Mouse (Mus musculus) cerebellum, adult 2 months (tissue): ENCODE data around the gene Pacrg. TPM values are rescaled to one million over a fixed set of nuclear protein-coding genes. Genes with fewer than 3 reads are reported as not detected.

Source experiments
- DNase-seq, 2 experiments: peaks; one replicate each; pipeline ENCODE4 v3.0.0; 2021
- H3K27ac ChIP-seq: fragments of 200-500 bp; 2 replicates; pipeline ENCODE4 v1.5.1; 2012; ENCODE audit warnings: low read length, control low read depth, inconsistent platforms; ENCODE audit not compliant: insufficient read depth
- H3K27me3 ChIP-seq: fragments of 200-500 bp; 2 replicates; pipeline ENCODE4 v1.6.1; 2012; ENCODE audit warnings: inconsistent platforms, mild to moderate bottlenecking, low read length, moderate library complexity; ENCODE audit not compliant: control insufficient read depth, insufficient read depth
- H3K4me1 ChIP-seq: fragments of 200-500 bp; 2 replicates; pipeline ENCODE4 v1.6.1; 2011; ENCODE audit warnings: low read length; ENCODE audit not compliant: control insufficient read depth, insufficient read depth
- H3K4me3 ChIP-seq: fragments of 200-500 bp; replicated peaks from 2 replicates; pipeline ENCODE3; 2011; ENCODE audit warnings: mild to moderate bottlenecking, low read depth, low read length, control low read depth; ENCODE audit not compliant: insufficient read depth
- CTCF ChIP-seq: fragments of 200-500 bp; IDR thresholded peaks from 2 replicates; pipeline ENCODE4 v1.5.1; 2011; ENCODE audit warnings: low read depth, mild to moderate bottlenecking, control low read depth, low read length, moderate library complexity, borderline replicate concordance; ENCODE audit not compliant: insufficient read depth
- POLR2A ChIP-seq: fragments of 200-500 bp; IDR thresholded peaks from 2 replicates; pipeline ENCODE4 v1.6.1; 2011; ENCODE audit warnings: low read length, control low read depth, borderline replicate concordance; ENCODE audit not compliant: insufficient read depth
- WGBS: fragments of 180-500 bp; shearing (Covaris S2); methylation state at CpG from one replicate; pipeline ENCODE4 v1.1.7; 2018; 5-methylcytosine and 5-hydroxymethylcytosine counted together
- polyA plus RNA-seq: library from polyadenylated mRNA; depleted of rRNA; stranded (reverse); fragments of >200 nt; gene quantifications from 2 replicates; pipeline ENCODE4 v1.2.3, GENCODE M21; 2012

Gene Pacrg
- polyA plus RNA-seq, 1 experiment: 17.4 TPM

DNA sequence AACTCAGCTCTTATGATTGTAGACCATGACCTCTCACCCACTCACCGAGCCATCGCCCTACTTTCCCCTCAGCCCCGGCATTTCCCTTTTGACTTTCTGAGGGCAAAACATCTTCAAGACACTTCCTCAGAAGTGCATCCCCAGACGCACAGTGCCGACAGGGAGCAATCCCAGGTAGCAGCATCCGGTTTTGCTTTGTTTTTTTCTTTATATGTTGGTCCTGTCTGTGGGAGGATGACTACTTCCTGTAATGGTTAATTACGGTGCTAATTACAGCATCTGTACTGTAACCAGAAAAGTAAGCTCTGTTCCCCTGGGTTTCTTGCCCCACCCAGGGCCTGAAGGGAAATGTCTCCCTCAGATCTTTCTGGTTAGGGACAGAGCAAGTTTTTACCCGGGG, 468.6 kb downstream of the Pacrg start:
- Histone ChIP-seq H3K4me1 (no peaks in the 10 kb centered on the region), H3K4me3 (no peak overlapping the region), H3K27me3 (no peaks in the 10 kb centered on the region), H3K27ac (no peak overlapping the region)
- WGBS: 79% methylated on average over 8 of the region's 8 CpGs
- TF ChIP-seq POLR2A (no peak), CTCF (no peak)
- DNase-seq: no peak

DNA sequence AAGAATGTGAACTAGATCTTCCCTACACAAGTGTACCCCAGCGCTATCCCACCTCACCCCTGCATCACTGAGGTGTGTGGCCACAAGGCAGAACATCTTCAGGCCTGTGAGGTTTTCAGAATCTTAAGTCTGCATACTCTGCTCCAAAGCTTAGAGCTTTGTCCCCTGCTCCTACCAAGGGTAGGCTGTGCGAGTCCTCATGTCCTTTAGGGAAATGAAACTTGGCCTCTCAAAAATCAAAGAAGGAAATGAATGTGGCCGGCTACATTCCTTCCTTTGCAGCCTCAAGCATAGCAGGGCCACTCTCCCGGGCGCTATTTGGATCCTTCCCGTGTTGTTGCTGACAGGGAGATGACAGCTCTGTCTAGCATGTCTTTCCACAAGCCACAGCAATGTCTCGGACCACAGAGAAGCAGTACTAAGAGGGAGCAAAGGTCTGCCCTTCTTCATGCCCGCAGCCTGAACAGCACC, 469.4 kb downstream of the Pacrg start:
- H3K4me1 ChIP-seq: no peaks in the 10 kb centered on the region
- H3K27me3 ChIP-seq: no peaks in the 10 kb centered on the region
- no peak overlapping the region for H3K4me3 ChIP-seq
- 60% methylated on average over 8 of the region's 8 CpGs for WGBS
- H3K27ac ChIP-seq: no peak overlapping the region
- no peak for DNase-seq
- TF ChIP-seq POLR2A (no peak), CTCF (no peak)

DNA sequence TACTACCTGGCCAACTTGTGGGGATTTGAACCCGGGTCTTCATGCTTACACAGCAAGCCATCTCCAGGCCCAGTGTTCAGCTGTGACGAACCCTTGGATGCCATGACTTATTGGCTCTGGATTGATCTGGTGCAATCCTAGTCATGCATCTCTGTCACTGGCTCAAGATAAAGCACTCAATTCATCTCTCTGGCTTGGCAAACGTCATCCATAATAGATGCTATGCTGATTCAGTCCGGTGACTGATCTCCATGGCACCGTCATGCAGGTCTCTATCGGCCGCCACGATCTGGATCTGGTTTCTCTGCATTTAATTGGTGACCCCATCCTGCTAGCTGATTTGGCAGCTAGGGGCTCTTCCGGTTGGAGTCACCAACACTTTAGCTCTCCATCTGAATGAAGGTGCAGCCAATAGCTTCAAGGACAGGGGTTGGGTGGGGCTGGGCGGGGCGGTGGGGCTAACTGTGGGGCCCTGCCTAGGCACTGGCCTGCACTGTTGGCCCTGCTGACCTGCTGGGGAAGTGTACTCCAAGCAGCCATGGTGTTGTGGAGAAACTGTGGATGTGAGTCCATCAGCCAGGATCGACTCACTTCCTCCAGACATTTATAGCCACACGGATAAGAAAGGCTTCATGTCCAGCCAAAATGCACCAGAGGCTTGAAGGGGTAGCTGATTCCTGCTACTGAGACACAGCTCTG, 470.0 kb downstream of the Pacrg start:
- TF ChIP-seq POLR2A: no peak
- TF ChIP-seq CTCF: no peak
- 77% methylated on average over 13 of the region's 13 CpGs for WGBS
- Histone ChIP-seq H3K4me3 (no peak overlapping the region), H3K27me3 (no peaks in the 10 kb centered on the region), H3K4me1 (no peaks in the 10 kb centered on the region), H3K27ac (no peak overlapping the region)
- no peak for DNase-seq

DNA sequence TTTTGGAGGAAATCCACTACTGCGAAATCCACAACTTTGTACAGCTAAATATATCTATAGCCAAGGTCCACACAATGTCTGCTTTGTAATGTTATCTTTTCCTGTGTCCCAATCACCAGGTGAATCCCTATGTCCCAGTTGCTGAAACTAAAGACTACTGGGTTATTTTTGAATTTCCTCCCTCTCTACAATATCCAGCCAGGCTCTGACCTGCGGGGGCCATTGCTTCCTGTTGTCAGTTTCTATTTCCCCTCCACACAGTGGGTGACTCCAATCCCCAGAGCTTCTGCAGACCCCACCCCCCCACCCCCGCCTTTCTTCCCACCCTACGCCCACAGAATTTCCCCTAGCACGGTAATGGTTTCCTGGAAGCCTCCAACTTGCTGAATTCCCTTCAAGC, 473.1 kb downstream of the Pacrg start:
- H3K27ac ChIP-seq: no peak overlapping the region
- TF ChIP-seq POLR2A: no peak
- TF ChIP-seq CTCF: no peak
- WGBS: 94% methylated on average over 5 of the region's 5 CpGs

DNA sequence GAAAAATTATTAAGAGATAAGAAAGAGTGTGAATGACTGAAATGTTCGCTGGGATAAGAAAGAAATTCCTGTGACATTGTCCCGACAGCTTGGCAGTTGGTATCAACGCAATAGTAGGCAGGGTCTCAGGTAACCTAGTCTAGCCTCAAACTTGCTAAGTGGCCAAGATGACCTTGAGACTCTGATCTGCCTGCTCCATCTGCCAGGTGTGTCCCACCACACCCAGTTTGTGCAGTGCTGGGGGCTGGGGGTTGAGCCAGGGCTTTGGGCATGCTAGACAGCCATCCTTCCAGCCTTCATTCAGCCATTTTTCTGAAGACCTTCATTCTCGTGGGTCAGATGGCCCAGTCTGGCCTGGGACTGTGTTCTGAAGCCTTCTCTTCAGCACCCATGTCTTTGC, 473.5 kb downstream of the Pacrg start:
- Histone ChIP-seq H3K4me1 (no peaks in the 10 kb centered on the region), H3K27me3 (no peaks in the 10 kb centered on the region), H3K4me3 (no peak overlapping the region), H3K27ac (no peak overlapping the region)
- TF ChIP-seq POLR2A: no peak
- TF ChIP-seq CTCF: no peak
- DNase-seq: no peak
- 89% methylated on average over 4 of the region's 4 CpGs for WGBS

More for the DNA sequence above, 473.1 kb downstream of the Pacrg start:
- Histone ChIP-seq H3K4me1 (no peaks in the 10 kb centered on the region), H3K27me3 (no peaks in the 10 kb centered on the region), H3K4me3 (no peak overlapping the region)
- DNase-seq: no peak

DNA sequence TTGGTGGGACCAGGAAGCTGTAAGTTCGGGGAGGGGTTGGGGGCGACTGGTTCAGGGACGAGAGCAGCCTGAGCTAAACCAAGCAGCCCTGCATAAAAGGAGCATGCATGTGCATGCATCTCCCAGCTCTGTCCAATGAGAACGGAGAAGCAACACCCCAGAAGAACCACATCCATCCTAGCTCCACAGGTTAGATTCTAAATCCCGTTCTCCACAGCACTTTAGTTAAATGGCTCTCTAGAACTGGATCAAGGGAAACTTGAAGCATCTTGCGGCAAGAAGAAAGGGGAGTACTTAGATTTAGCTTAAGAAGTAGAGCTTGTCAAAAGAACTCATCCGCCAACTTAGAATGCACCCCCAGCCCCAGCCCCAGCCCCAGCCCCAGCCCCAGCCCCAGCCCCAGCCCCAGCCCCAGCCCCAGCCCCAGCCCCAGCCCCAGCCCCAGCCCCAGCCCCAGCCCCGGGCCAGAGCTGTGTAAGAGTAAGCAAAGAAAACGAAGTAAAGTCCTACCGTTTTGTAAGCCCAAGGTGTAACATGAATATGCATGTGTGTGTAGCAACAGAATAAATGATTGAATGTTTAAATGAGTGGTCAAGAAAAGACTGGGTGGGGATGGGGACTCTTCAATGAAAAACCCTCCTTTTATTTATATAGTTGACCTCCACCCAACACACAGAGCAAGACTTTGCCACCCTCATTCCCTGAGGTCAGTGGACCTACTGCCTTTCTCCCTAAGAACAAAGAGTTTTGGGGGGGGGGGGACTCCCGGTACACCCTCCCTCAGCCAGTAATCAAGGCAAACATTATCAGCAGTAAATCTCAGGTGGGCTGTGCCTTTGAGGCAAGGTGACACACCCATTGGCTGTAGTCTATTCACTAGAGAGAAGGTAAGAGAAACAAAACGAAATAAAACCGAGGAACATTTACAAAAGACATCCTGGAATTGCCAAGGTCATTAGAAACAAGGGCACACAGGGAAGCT, 474.3 kb downstream of the Pacrg start:
- 82% methylated on average over 13 of the region's 13 CpGs for WGBS
- Histone ChIP-seq H3K4me3 (no peak overlapping the region), H3K4me1 (no peaks in the 10 kb centered on the region), H3K27ac (no peak overlapping the region), H3K27me3 (no peaks in the 10 kb centered on the region)
- TF ChIP-seq POLR2A (no peak), CTCF (no peak)
- DNase-seq: no peak

DNA sequence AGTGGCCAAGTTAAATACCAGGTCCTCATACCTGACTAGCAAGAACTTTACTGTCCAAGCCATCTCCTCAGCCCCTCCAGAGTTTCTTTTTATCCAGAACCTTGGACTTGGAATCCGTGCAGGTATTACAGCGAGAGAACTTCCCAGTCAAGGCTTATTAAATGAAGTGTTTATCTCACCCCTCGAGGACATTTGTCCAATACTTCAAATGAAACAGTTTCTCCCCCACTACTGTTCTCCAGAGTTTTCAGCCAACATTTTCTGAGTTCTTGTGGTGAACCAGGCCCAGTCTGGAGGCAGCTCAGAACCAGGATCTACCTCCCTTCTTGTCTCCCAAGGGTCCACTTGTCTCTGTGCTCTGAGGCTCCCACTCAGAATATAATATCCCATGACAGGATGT, 477.0 kb downstream of the Pacrg start:
- 89% methylated on average over 3 of the region's 3 CpGs for WGBS
- Histone ChIP-seq H3K4me3 (no peak overlapping the region), H3K27ac (no peak overlapping the region), H3K4me1 (no peaks in the 10 kb centered on the region), H3K27me3 (no peaks in the 10 kb centered on the region)
- DNase-seq: no peak
- TF ChIP-seq CTCF (no peak), POLR2A (no peak)
